Mouse (Mus musculus) thymus, adult 2 months (tissue): ENCODE data around the gene Rasa3.

ENCODE experiments used
- CTCF ChIP-seq: fragments of 200-500 bp; IDR thresholded peaks from 2 replicates; pipeline ENCODE4 v1.5.1; 2012; ENCODE audit warnings: mild to moderate bottlenecking, control low read depth, low read length, moderate library complexity, borderline replicate concordance; ENCODE audit not compliant: control insufficient read depth, poor library complexity, insufficient read depth; ENCODE audit errors: extremely low read depth
- POLR2A ChIP-seq: fragments of 200-500 bp; IDR thresholded peaks from 2 replicates; pipeline ENCODE4 v1.6.1; 2012; ENCODE audit warnings: mild to moderate bottlenecking, low read length, control low read depth, moderate library complexity; ENCODE audit not compliant: control insufficient read depth, poor library complexity, insufficient read depth; ENCODE audit errors: extremely low read depth

GRCm38 (mm10) chr8:13521392-13521791 is 156.0 kb downstream of the Rasa3 start:
- TF ChIP-seq POLR2A, result no peak
- TF ChIP-seq CTCF, result no peak
